Mouse (Mus musculus) kidney, adult 8-10 months (tissue): ENCODE measurements at regions not wholly inside any gene's neighbourhood (a gene's known extent, or its start where the extent isn't known, plus 50 kb on each side); places are given as distances from the start of the nearest gene placed in this dataset.
A peak's percentile ranks its signal among the peaks of the same experiment; 100 is the strongest.

Experiments
- DNase-seq, 2 experiments: peaks; one replicate each; pipeline ENCODE4 v3.0.0; 2022

- no peak for DNase-seq
Observed at GRCm38 (mm10) chr9:46509896-46510295, 190.1 kb upstream of the 4931429L15Rik start.

GRCm38 (mm10) chr9:46509458-46509857 is 189.7 kb upstream of the 4931429L15Rik start:
- no peak for DNase-seq

GRCm38 (mm10) chr9:46507036-46507435 is 187.2 kb upstream of the 4931429L15Rik start:
- DNase-seq = no peak

GRCm38 (mm10) chr9:46504536-46504935 is 184.8 kb upstream of the 4931429L15Rik start:
- no peak for DNase-seq

- no peak for DNase-seq
Observed at GRCm38 (mm10) chr9:46504133-46504416, 184.3 kb upstream of the 4931429L15Rik start.

- no peak for DNase-seq
Observed at GRCm38 (mm10) chr9:46503321-46504132, 183.7 kb upstream of the 4931429L15Rik start.

GRCm38 (mm10) chr9:46499426-46499825 is 179.6 kb upstream of the 4931429L15Rik start:
- no peak for DNase-seq

GRCm38 (mm10) chr9:46498861-46499260 is 179.1 kb upstream of the 4931429L15Rik start:
- DNase-seq = no peak

GRCm38 (mm10) chr9:46495276-46495675 is 175.5 kb upstream of the 4931429L15Rik start:
- peak; percentile 20 to 66 for DNase-seq

- no peak for DNase-seq
Observed at GRCm38 (mm10) chr9:46482859-46483443, 163.2 kb upstream of the 4931429L15Rik start.

GRCm38 (mm10) chr9:46482034-46482858 is 162.5 kb upstream of the 4931429L15Rik start:
- no peak for DNase-seq

GRCm38 (mm10) chr9:46481491-46481890 is 161.7 kb upstream of the 4931429L15Rik start:
- DNase-seq = no peak

GRCm38 (mm10) chr9:46480080-46480690 is 160.4 kb upstream of the 4931429L15Rik start:
- peak; percentile 70 to 78 for DNase-seq

- peak; percentile 21 to 27 for DNase-seq
Observed at GRCm38 (mm10) chr9:46478611-46479010, 158.8 kb upstream of the 4931429L15Rik start.

GRCm38 (mm10) chr9:46476516-46476915 is 156.7 kb upstream of the 4931429L15Rik start:
- DNase-seq = no peak

- no peak for DNase-seq
Observed at GRCm38 (mm10) chr9:46473681-46474080, 153.9 kb upstream of the 4931429L15Rik start.

GRCm38 (mm10) chr9:46469521-46469920 is 149.7 kb upstream of the 4931429L15Rik start:
- peak; percentile 90 to 91 for DNase-seq

GRCm38 (mm10) chr9:46468306-46468705 is 148.5 kb upstream of the 4931429L15Rik start:
- no peak for DNase-seq

- no peak for DNase-seq
Observed at GRCm38 (mm10) chr9:46467671-46468070, 147.9 kb upstream of the 4931429L15Rik start.

GRCm38 (mm10) chr9:46462681-46463080 is 142.9 kb upstream of the 4931429L15Rik start:
- peak; percentile 36 to 53 for DNase-seq

GRCm38 (mm10) chr9:46457945-46458344 is 138.2 kb upstream of the 4931429L15Rik start:
- DNase-seq = no peak

GRCm38 (mm10) chr9:46454807-46455610 is 135.2 kb upstream of the 4931429L15Rik start:
- peak; percentile 54 to 66 for DNase-seq
